Mouse (Mus musculus) kidney, postnatal 0 days (tissue): ENCODE measurements around the gene Pik3ca. TPM values are rescaled to one million over a fixed set of nuclear protein-coding genes. Genes with fewer than 3 reads are reported as not detected.
A peak's percentile ranks its signal among the peaks of the same experiment; 100 is the strongest.

Experiments
- ATAC-seq: fragments of 200-750 bp; cut with Nextera tagmentation; replicated peaks from 2 replicates; pipeline ENCODE4 v1.8.0; 2017; ENCODE audit warnings: low read depth, moderate number of reproducible peaks, moderate TSS enrichment, moderate library complexity; ENCODE audit not compliant: low FRiP score
- DNase-seq: peaks from one replicate; pipeline ENCODE4 v3.0.0-alpha.2; 2016; ENCODE audit warnings: low spot score
- H3K27ac ChIP-seq: fragments of 300-500 bp; sonication (generic); 2 replicates; pipeline ENCODE4 v1.5.1; 2014; ENCODE audit warnings: mild to moderate bottlenecking
- H3K27me3 ChIP-seq: fragments of 300-500 bp; sonication (generic); 2 replicates; pipeline ENCODE4 v1.6.1; 2014; ENCODE audit warnings: low read length, mixed read lengths; ENCODE audit not compliant: insufficient read depth
- H3K36me3 ChIP-seq: fragments of 300-500 bp; sonication (generic); 2 replicates; pipeline ENCODE4 v1.6.1; 2014; ENCODE audit warnings: low read length, mixed read lengths; ENCODE audit not compliant: insufficient read depth
- H3K4me1 ChIP-seq: fragments of 300-500 bp; sonication (generic); replicated peaks from 2 replicates; pipeline ENCODE4 v1.6.1; 2014; ENCODE audit warnings: antibody characterized with exemption, low read length, mixed read lengths; ENCODE audit not compliant: insufficient read depth
- H3K4me2 ChIP-seq: fragments of 300-500 bp; sonication (generic); 2 replicates; pipeline ENCODE4 v1.6.1; 2014; ENCODE audit warnings: mild to moderate bottlenecking, low read length, moderate library complexity, mixed read lengths
- H3K4me3 ChIP-seq: fragments of 300-500 bp; sonication (generic); replicated peaks from 2 replicates; pipeline ENCODE4 v1.5.1; 2014; ENCODE audit warnings: low read depth, low read length
- H3K9ac ChIP-seq: fragments of 300-500 bp; sonication (generic); 2 replicates; pipeline ENCODE4 v1.6.1; 2014; ENCODE audit warnings: low read depth, low read length
- H3K9me3 ChIP-seq: fragments of 300-500 bp; sonication (generic); replicated peaks from 2 replicates; pipeline ENCODE4 v1.6.1; 2016; ENCODE audit warnings: low read length, inconsistent platforms, mixed read lengths
- CTCF ChIP-seq: IDR thresholded peaks from 2 replicates; pipeline ENCODE4 v1.5.1; 2016; ENCODE audit warnings: antibody characterized with exemption, low read depth, mild to moderate bottlenecking, moderate library complexity
- WGBS: fragments of 180-500 bp; shearing (Covaris S2); extraction: QIAGEN DNeasy Blood & Tissue Kit; methylation state at CpG from one replicate; pipeline ENCODE4 v1.1.7; 2014; 5-methylcytosine and 5-hydroxymethylcytosine counted together
- polyA plus RNA-seq: library from polyadenylated mRNA; unstranded; fragments of >200 nt; fragmentation: Nextera tagmentation; extraction: Ambion mirVana; gene quantifications from 2 replicates; pipeline ENCODE4 v1.2.1, GENCODE M21; 2015

Gene Pik3ca
- polyA plus RNA-seq, 1 experiment from 2014 or later, result 11.2 TPM

GRCm38 (mm10) chr3:32490928-32491315 lies 93.5 kb downstream of the Pik3ca start:
- TF ChIP-seq CTCF, result no peak
- Histone ChIP-seq H3K27me3 (no peaks in the 10 kb centered on the region), H3K4me1 (no peaks in the 10 kb centered on the region; the same call in 1 of the 2 replicates), H3K4me3 (no peak overlapping the region), H3K4me2 (no peak overlapping the region), H3K36me3 (no peaks in the 10 kb centered on the region), H3K9ac (no peak overlapping the region), H3K9me3 (no peaks in the 10 kb centered on the region), H3K27ac (no peak overlapping the region)
- DNase-seq (no peak), ATAC-seq (no peak)

GRCm38 (mm10) chr3:32492097-32493090 lies 94.9 kb downstream of the Pik3ca start, which contains the start of gene Kcnmb3:
Kcnmb3 (minus strand) TSS chr3:32492231.
- TF ChIP-seq CTCF, result no peak
- Histone ChIP-seq H3K27ac (no peak within 1 kb of the TSS), H3K27me3 (no peaks in the 10 kb centered on the region), H3K4me2 (no peak within 1 kb of the TSS), H3K4me1 (no peaks in the 10 kb centered on the region; the same call in 1 of the 2 replicates), H3K36me3 (no peaks in the 10 kb centered on the region), H3K4me3 (no peak within 1 kb of the TSS), H3K9me3 (no peaks in the 10 kb centered on the region), H3K9ac (no peak within 1 kb of the TSS)
- DNase-seq (no peak), ATAC-seq (no peak)
- WGBS, result 77% methylated on average over 11 of the region's 11 CpGs

- WGBS, result 84% methylated on average over 8 of the region's 8 CpGs
- Histone ChIP-seq H3K4me2 (no peak overlapping the region), H3K9ac (no peak overlapping the region), H3K4me3 (no peak overlapping the region), H3K27me3 (no peaks in the 10 kb centered on the region), H3K36me3 (no peaks in the 10 kb centered on the region), H3K27ac (no peak overlapping the region), H3K9me3 (no peaks in the 10 kb centered on the region), H3K4me1 (no peaks in the 10 kb centered on the region; the same call in 1 of the 2 replicates)
- DNase-seq, result no peak
- peak; percentile 45 for TF ChIP-seq CTCF
- ATAC-seq, result no peak
Observed at GRCm38 (mm10) chr3:32494387-32495087, 97.1 kb downstream of the Pik3ca start.

- H3K4me2 ChIP-seq, result no peak overlapping the region
- no peaks in the 10 kb centered on the region for H3K9me3 ChIP-seq
- no peak overlapping the region for H3K9ac ChIP-seq
- no peak overlapping the region for H3K4me3 ChIP-seq
- no peaks in the 10 kb centered on the region for H3K27me3 ChIP-seq
- DNase-seq (no peak), ATAC-seq (no peak)
- TF ChIP-seq CTCF, result no peak
- H3K36me3 ChIP-seq, result no peaks in the 10 kb centered on the region
- 63% methylated on average over 8 of the region's 8 CpGs for WGBS
- H3K4me1 ChIP-seq, result no peaks in the 10 kb centered on the region; the same call in 1 of the 2 replicates
- no peak overlapping the region for H3K27ac ChIP-seq
Observed at GRCm38 (mm10) chr3:32495088-32495770, 97.8 kb downstream of the Pik3ca start.

- no peaks in the 10 kb centered on the region for H3K36me3 ChIP-seq
- no peaks in the 10 kb centered on the region for H3K9me3 ChIP-seq
- H3K4me3 ChIP-seq, result no peak overlapping the region
- H3K27me3 ChIP-seq, result no peaks in the 10 kb centered on the region
- DNase-seq, result no peak
- ATAC-seq, result no peak
- H3K4me2 ChIP-seq, result no peak overlapping the region
- WGBS, result 66% methylated on average over 8 of the region's 8 CpGs
- TF ChIP-seq CTCF, result no peak
- H3K9ac ChIP-seq, result no peak overlapping the region
- no peak overlapping the region for H3K27ac ChIP-seq
- H3K4me1 ChIP-seq, result no peaks in the 10 kb centered on the region; the same call in 1 of the 2 replicates
Observed at GRCm38 (mm10) chr3:32495856-32496710, 98.6 kb downstream of the Pik3ca start.
